Mouse (Mus musculus) layer of hippocampus, postnatal 10 days (tissue): ENCODE data around the gene Pnpt1. TPM values are rescaled to one million over a fixed set of nuclear protein-coding genes. Genes with fewer than 3 reads are reported as not detected.

Source experiments
- total RNA-seq, 2 experiments: library from RNA; stranded (reverse); gene quantifications; 2 replicates each; pipeline ENCODE4 v1.2.3; 2021

The Pnpt1 gene
- total RNA-seq, 2 experiments from 2014 or later = 26.8 to 31.2 TPM

Other genes starting within 250 kb of the Pnpt1 start
- gene Ppp4r3b, start 42.1 kb downstream of the Pnpt1 start, total RNA-seq = 10 to 100 TPM; 50.7 to 55.0 TPM
- 100 to 1,000 TPM; 122 to 126 TPM for gene Cfap36, start 116.7 kb downstream of the Pnpt1 start, total RNA-seq
- 10 to 100 TPM; 93.1 to 95.4 TPM for gene Ccdc88a, start 242.9 kb downstream of the Pnpt1 start, total RNA-seq